Mouse (Mus musculus): ENCODE measurements around the gene Tnfrsf13b.

DNA sequence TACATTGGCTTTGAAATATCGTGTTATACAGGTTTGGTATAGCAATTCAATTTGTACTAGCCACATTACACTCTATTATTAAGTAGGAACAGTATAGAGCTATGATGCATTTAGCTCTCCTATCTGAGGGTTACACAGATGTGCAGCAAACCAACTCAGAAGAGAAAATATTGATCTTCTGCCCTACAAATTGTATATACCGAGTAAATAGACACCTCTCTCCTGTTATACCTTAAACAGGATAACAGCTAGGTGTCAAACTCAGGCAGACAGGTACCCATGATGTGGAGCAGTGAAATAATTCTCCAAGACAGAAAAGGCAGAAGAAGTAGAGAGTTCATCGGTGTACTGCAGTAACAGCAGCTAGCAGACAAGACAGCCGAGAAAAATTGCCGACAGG lies 49.2 kb downstream of the Tnfrsf13b start:
- TF ChIP-seq POLR2A (IDR thresholded peaks at IDR 0.05; ENCODE audit: borderline replicate concordance, low read depth, low read length) (no peak), CTCF (IDR thresholded peaks at IDR 0.05; ENCODE audit: low read depth, low read length) (no peak)

Measured in bone marrow macrophage, adult 2 months (primary cell).